Mouse (Mus musculus) lung, postnatal 0 days (tissue): Measurements from ENCODE around the gene Ccm2.

ENCODE experiments used
- CTCF ChIP-seq: IDR thresholded peaks from 2 replicates; pipeline ENCODE4 v1.5.1; 2016; ENCODE audit warnings: antibody characterized with exemption, mild to moderate bottlenecking
- EP300 ChIP-seq: IDR thresholded peaks from 2 replicates; pipeline ENCODE4 v1.6.1; 2016; ENCODE audit warnings: antibody characterized with exemption, mild to moderate bottlenecking, control low read depth

DNA sequence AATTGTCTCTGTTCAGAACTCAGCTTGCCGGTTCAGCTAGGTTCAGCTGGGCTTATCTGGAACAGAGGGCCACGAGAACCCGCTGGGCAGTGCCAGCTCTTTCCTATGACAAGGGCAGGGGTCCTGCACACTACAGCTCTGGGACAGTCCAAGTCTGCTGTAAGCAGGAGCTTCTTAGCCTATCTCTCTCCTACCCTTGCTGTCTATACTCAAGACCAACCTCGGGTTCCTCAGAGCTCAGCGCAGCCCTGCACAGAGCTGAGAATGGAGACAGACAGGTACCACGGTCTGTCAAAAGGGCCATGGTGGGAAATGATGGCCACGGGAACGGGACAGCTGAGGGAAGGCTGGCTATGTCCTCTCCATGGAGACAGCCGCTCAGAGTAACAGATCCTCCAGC is 56.5 kb downstream of the Ccm2 start:
- no peak for TF ChIP-seq CTCF
- no peak for TF ChIP-seq EP300
